Mouse (Mus musculus): Measurements from ENCODE around the gene Afap1l2.

GRCm38 (mm10) chr19:56888654-56889053 is 119.4 kb downstream of the Afap1l2 start:
- TF ChIP-seq CTCF (IDR thresholded peaks at IDR 0.05; ENCODE audit: control insufficient read depth, insufficient read depth, insufficient read length) (no peak), MAX (IDR thresholded peaks at IDR 0.05) (no peak), MYOG (IDR thresholded peaks at IDR 0.05; ENCODE audit: control insufficient read depth, extremely low read depth, insufficient read length) (no peak)
